Mouse (Mus musculus) small intestine, adult 10 weeks (tissue): ENCODE measurements around the gene Gm21987. TPM values are rescaled to one million over a fixed set of nuclear protein-coding genes. Genes with fewer than 3 reads are reported as not detected.

Experiments
- polyA plus RNA-seq: library from polyadenylated mRNA; stranded (reverse); fragments of 350-450 nt; fragmentation: Illumina TruSeq; extraction: RNeasy Lipid Tissue Mini Kit (QIAGEN cat#74804); gene quantifications from one replicate; pipeline ENCODE4 v1.2.3, GENCODE M21; 2014; ENCODE audit warnings: low replicate concordance

Gene Gm21987
- polyA plus RNA-seq = not detected

DNA sequence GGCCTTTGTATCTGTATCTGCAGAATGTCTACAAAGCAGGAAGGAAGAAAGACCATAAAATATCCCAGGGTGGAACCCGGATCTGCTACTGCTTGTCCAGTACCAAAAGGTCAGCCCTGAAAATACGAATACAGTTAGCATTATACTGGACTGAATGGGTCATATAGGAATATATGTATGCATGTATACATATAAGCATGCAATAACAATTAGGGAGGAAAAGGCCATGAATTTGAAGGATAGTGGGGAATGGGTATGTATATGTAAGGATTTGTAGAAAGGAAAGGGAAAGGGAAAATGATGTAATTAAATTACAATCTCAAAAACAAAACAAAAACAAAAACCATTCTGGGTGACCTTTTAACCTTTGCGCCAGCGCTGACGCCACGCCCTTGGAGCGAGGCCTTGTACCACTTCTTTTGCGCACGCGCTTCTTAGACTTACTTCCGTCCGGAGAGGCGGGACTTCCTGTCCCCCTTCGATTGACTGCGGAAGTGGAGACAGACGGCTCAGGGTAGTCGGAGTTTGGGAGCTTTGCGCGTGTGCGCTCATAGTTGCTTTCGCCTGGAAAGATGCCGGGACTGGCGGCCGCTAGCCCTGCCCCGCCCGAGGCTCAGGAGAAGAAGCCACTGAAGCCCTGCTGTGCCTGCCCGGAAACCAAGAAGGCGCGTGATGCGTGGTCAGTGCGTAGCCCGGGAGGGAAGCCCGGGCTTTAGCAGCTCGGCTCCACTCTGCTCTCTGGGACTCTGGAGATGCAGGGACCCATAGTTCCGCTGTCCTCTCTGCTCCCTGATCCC, at the start of gene Gm21987, which contains the start of gene Cox17:
Gene Gm21987, plus strand, starts transcription at position 512 of the 797 bp plus-strand sequence.
Gene Cox17, plus strand, starts transcription at position 463 of the 797 bp plus-strand sequence.

DNA sequence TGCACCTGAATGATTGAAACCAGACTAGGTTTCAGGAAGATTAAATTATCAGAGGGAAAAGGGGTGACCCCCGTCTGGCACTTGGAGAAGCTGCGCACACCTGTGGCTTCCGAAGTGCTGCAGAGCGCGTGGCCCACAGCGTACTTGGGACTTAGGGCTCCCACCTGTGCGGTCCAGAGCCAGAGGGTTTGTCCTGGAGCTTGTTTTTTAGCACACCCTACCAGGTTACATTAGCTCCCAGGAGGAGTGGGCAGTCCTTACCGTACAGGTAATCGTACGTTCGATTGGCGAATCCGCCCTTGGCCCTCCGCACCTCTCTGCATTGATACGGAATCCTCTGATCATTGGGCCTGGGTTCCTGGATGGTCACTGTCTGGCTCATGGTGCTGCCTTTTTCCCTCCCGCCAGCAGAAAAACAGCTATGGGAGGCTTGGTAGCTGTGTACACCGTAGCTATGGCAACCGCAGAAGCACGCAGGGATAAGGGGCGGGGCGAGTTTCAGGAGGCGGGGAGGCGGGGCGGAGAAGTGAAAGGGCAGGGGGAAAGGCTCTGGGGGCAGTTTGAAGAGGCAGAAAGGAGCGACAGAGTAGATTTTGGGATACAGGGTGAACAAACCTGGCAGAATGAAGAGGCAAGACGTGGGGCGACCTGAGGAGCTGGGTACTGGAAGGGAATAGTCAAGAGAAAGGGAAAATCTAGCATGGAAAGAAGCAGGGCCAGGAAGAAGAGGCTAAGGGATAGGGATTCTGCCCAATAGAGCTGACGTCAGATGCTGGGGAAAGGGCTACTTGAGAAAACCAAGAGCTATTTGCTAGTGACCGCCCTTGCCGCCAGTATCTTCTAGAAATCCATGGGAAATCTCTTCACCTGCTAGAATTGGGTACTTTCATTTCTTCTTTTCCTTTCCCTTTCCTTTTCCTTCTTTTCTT, 5.2 kb upstream of the Gm21987 start, which contains the start of gene Maats1:
Gene Maats1, minus strand, starts transcription at position 748 of the 929 bp plus-strand sequence.

DNA sequence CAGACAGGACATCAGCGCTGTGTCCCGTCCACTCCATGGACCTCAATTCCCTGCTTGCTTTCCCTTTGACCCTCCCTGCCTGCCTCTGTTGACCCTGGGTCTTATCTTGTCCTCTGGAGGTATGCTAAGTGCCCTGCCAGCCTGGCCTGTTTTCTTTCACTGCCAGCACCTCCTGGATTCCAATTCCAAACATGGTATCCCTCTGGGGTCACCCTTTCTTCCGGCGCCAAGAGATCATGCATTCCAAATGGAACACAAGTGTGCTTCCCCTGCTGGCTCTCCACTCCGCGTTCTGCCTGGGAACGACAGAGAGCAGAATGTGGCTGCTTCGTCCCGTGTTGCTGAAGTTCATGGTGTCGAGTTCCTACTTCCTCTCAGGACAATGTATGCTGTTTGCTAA, 15.1 kb downstream of the Gm21987 start, which contains the start of gene Popdc2:
Gene Popdc2, plus strand, starts transcription at position 277 of the 400 bp plus-strand sequence.

Other genes with a start within 250 kb of the Gm21987 start
- 8.4 TPM for gene Nr1i2, start 52.2 kb upstream of the Gm21987 start, polyA plus RNA-seq
- gene Maats1, start 4.9 kb upstream of the Gm21987 start, polyA plus RNA-seq = 0.15 TPM
- 151 TPM for gene Cox17, start within 50 bp of the Gm21987 start, polyA plus RNA-seq
- 0.33 TPM for gene Popdc2, start 15.2 kb downstream of the Gm21987 start, polyA plus RNA-seq
- 0.56 TPM for gene Pla1a, start 86.1 kb downstream of the Gm21987 start, polyA plus RNA-seq
- 6.9 TPM for gene Adprh, start 105.7 kb downstream of the Gm21987 start, polyA plus RNA-seq
- 2.5 TPM for gene Cd80, start 108.5 kb downstream of the Gm21987 start, polyA plus RNA-seq
- gene Timmdc1, start 175.6 kb downstream of the Gm21987 start, polyA plus RNA-seq = 11.7 TPM
- gene Poglut1, start 203.2 kb downstream of the Gm21987 start, polyA plus RNA-seq = 17.2 TPM
- gene Tmem39a, start 211.7 kb downstream of the Gm21987 start, polyA plus RNA-seq = 33.2 TPM